Mouse (Mus musculus): ENCODE data around the gene Tradd. TPM values are rescaled to one million over a fixed set of nuclear protein-coding genes. Genes with fewer than 3 reads are reported as not detected.

The Tradd gene
- polyA plus RNA-seq, 1 experiment from 2014 or later = 21.1 TPM

- H3K4me3 ChIP-seq (ENCODE audit: low read depth, low read length) = no peak overlapping the region
- DNase-seq (ENCODE audit: low spot score) (no peak), ATAC-seq (ENCODE audit: low read depth) (no peak)
- H3K4me1 ChIP-seq (ENCODE audit: control insufficient read depth, insufficient read depth, low read length) = peaks cover 13% of the 10 kb centered on the region
- H3K27ac ChIP-seq (replicated peaks; ENCODE audit: low read depth, low read length) = no peak overlapping the region
- WGBS = 74% methylated on average over 7 of the region's 7 CpGs
- no peaks in the 10 kb centered on the region for H3K36me3 ChIP-seq (ENCODE audit: control insufficient read depth, insufficient read depth, low read length)
- no peak overlapping the region for H3K4me2 ChIP-seq (ENCODE audit: low read depth, low read length)
- peaks cover 60% of the 10 kb centered on the region for H3K27me3 ChIP-seq (replicated peaks; ENCODE audit: control insufficient read depth, insufficient read depth, low read length)
- no peak overlapping the region for H3K9ac ChIP-seq (ENCODE audit: low read depth, low read length)
- H3K9me3 ChIP-seq (ENCODE audit: control insufficient read depth, low read length) = peaks cover 4% of the 10 kb centered on the region; the same call in 1 of the 2 replicates
These were observed 3.9 kb downstream of the Tradd start for GRCm38 (mm10) chr8:105260371-105261099.

GRCm38 (mm10) chr8:105259721-105260320, 4.6 kb downstream of the Tradd start:
- Histone ChIP-seq H3K4me3 (ENCODE audit: low read depth, low read length) (peak overlapping the region; percentile 35), H3K4me1 (ENCODE audit: control insufficient read depth, insufficient read depth, low read length) (peaks cover 13% of the 10 kb centered on the region), H3K9ac (ENCODE audit: low read depth, low read length) (peak overlapping the region; percentile 52; the same call in 1 of the 2 replicates), H3K27ac (replicated peaks; ENCODE audit: low read depth, low read length) (no peak overlapping the region), H3K27me3 (replicated peaks; ENCODE audit: control insufficient read depth, insufficient read depth, low read length) (peaks cover 53% of the 10 kb centered on the region), H3K36me3 (ENCODE audit: control insufficient read depth, insufficient read depth, low read length) (no peaks in the 10 kb centered on the region), H3K4me2 (ENCODE audit: low read depth, low read length) (peak overlapping the region; percentile 60), H3K9me3 (ENCODE audit: control insufficient read depth, low read length) (peaks cover 4% of the 10 kb centered on the region; the same call in 1 of the 2 replicates)
- ATAC-seq (ENCODE audit: low read depth) = peak; percentile 66
- 4% methylated on average over 30 of the region's 30 CpGs for WGBS
- DNase-seq (ENCODE audit: low spot score) = peak; percentile 77

- Histone ChIP-seq H3K9me3 (ENCODE audit: control insufficient read depth, low read length) (peaks cover 4% of the 10 kb centered on the region; the same call in 1 of the 2 replicates), H3K4me3 (ENCODE audit: low read depth, low read length) (peak overlapping the region; percentile 35), H3K9ac (ENCODE audit: low read depth, low read length) (peak overlapping the region; percentile 52), H3K4me1 (ENCODE audit: control insufficient read depth, insufficient read depth, low read length) (peaks cover 12% of the 10 kb centered on the region), H3K4me2 (ENCODE audit: low read depth, low read length) (peak overlapping the region; percentile 60), H3K27ac (replicated peaks; ENCODE audit: low read depth, low read length) (no peak overlapping the region), H3K27me3 (replicated peaks; ENCODE audit: control insufficient read depth, insufficient read depth, low read length) (peaks cover 52% of the 10 kb centered on the region), H3K36me3 (ENCODE audit: control insufficient read depth, insufficient read depth, low read length) (no peaks in the 10 kb centered on the region)
- WGBS = 5% methylated on average over 49 of the region's 55 CpGs
- ATAC-seq (ENCODE audit: low read depth) (peak; percentile 9; the same call in 1 of the 2 replicates), DNase-seq (ENCODE audit: low spot score) (peak; percentile 63)
These were observed 5.3 kb downstream of the Tradd start for GRCm38 (mm10) chr8:105258911-105259720.

- no peak overlapping the region for H3K27ac ChIP-seq (replicated peaks; ENCODE audit: low read depth, low read length)
- H3K36me3 ChIP-seq (ENCODE audit: control insufficient read depth, insufficient read depth, low read length) = peaks cover 12% of the 10 kb centered on the region
- H3K9me3 ChIP-seq (ENCODE audit: control insufficient read depth, low read length) = peaks cover 4% of the 10 kb centered on the region; the same call in 1 of the 2 replicates
- no peak for DNase-seq (ENCODE audit: low spot score)
- H3K4me1 ChIP-seq (ENCODE audit: control insufficient read depth, insufficient read depth, low read length) = peaks cover 16% of the 10 kb centered on the region
- no peak for ATAC-seq (ENCODE audit: low read depth)
- H3K4me2 ChIP-seq (ENCODE audit: low read depth, low read length) = no peak overlapping the region
- no peak overlapping the region for H3K4me3 ChIP-seq (ENCODE audit: low read depth, low read length)
- peaks cover 52% of the 10 kb centered on the region for H3K27me3 ChIP-seq (replicated peaks; ENCODE audit: control insufficient read depth, insufficient read depth, low read length)
- WGBS = 68% methylated on average over 7 of the region's 7 CpGs
- H3K9ac ChIP-seq (ENCODE audit: low read depth, low read length) = no peak overlapping the region
These were observed 6.9 kb downstream of the Tradd start for GRCm38 (mm10) chr8:105257318-105258114.

GRCm38 (mm10) chr8:105254966-105255350, 9.5 kb downstream of the Tradd start, which contains the start of gene B3gnt9:
Gene B3gnt9, minus strand, starts transcription at chr8:105255153.
- under 1% methylated on average over 14 of the region's 14 CpGs for WGBS
- DNase-seq (ENCODE audit: low spot score) = peak; percentile 93

GRCm38 (mm10) chr8:105254152-105254965, 10.1 kb downstream of the Tradd start:
- Histone ChIP-seq H3K36me3 (ENCODE audit: control insufficient read depth, insufficient read depth, low read length) (peaks cover 42% of the 10 kb centered on the region), H3K27me3 (replicated peaks; ENCODE audit: control insufficient read depth, insufficient read depth, low read length) (peaks cover 29% of the 10 kb centered on the region), H3K9ac (ENCODE audit: low read depth, low read length) (peak overlapping the region; percentile 79), H3K4me1 (ENCODE audit: control insufficient read depth, insufficient read depth, low read length) (peaks cover 13% of the 10 kb centered on the region), H3K4me2 (ENCODE audit: low read depth, low read length) (peak overlapping the region; percentile 92), H3K4me3 (ENCODE audit: low read depth, low read length) (peak overlapping the region; percentile 64), H3K9me3 (ENCODE audit: control insufficient read depth, low read length) (no peaks in the 10 kb centered on the region), H3K27ac (replicated peaks; ENCODE audit: low read depth, low read length) (peak overlapping the region; percentile 93)
- DNase-seq (ENCODE audit: low spot score) = peak; percentile 94
- WGBS = 0% methylated on average over 30 of the region's 74 CpGs
- ATAC-seq (ENCODE audit: low read depth) = peak; percentile 89

More at GRCm38 (mm10) chr8:105254966-105255350, 9.5 kb downstream of the Tradd start, which contains the start of gene B3gnt9:
- Histone ChIP-seq H3K27ac (replicated peaks; ENCODE audit: low read depth, low read length) (peak within 1 kb of the TSS; percentile 93), H3K4me3 (ENCODE audit: low read depth, low read length) (peak within 1 kb of the TSS; percentile 64), H3K36me3 (ENCODE audit: control insufficient read depth, insufficient read depth, low read length) (peaks cover 36% of the 10 kb centered on the region), H3K9me3 (ENCODE audit: control insufficient read depth, low read length) (no peaks in the 10 kb centered on the region), H3K4me1 (ENCODE audit: control insufficient read depth, insufficient read depth, low read length) (peaks cover 14% of the 10 kb centered on the region), H3K27me3 (replicated peaks; ENCODE audit: control insufficient read depth, insufficient read depth, low read length) (peaks cover 35% of the 10 kb centered on the region), H3K9ac (ENCODE audit: low read depth, low read length) (peak within 1 kb of the TSS; percentile 79), H3K4me2 (ENCODE audit: low read depth, low read length) (peak within 1 kb of the TSS; percentile 92)
- ATAC-seq (ENCODE audit: low read depth) = peak; percentile 76

GRCm38 (mm10) chr8:105253766-105254151, 10.7 kb downstream of the Tradd start:
- H3K4me2 ChIP-seq (ENCODE audit: low read depth, low read length) = peak overlapping the region; percentile 92
- peak overlapping the region; percentile 64 for H3K4me3 ChIP-seq (ENCODE audit: low read depth, low read length)
- peaks cover 23% of the 10 kb centered on the region for H3K27me3 ChIP-seq (replicated peaks; ENCODE audit: control insufficient read depth, insufficient read depth, low read length)
- DNase-seq (ENCODE audit: low spot score) = no peak
- H3K4me1 ChIP-seq (ENCODE audit: control insufficient read depth, insufficient read depth, low read length) = peaks cover 10% of the 10 kb centered on the region; the same call in 1 of the 2 replicates
- WGBS = 39% methylated on average over 20 of the region's 20 CpGs
- H3K9ac ChIP-seq (ENCODE audit: low read depth, low read length) = peak overlapping the region; percentile 53
- no peak for ATAC-seq (ENCODE audit: low read depth)
- H3K27ac ChIP-seq (replicated peaks; ENCODE audit: low read depth, low read length) = no peak overlapping the region
- peaks cover 46% of the 10 kb centered on the region for H3K36me3 ChIP-seq (ENCODE audit: control insufficient read depth, insufficient read depth, low read length)
- H3K9me3 ChIP-seq (ENCODE audit: control insufficient read depth, low read length) = no peaks in the 10 kb centered on the region

Data from embryonic facial prominence, embryonic 14.5 days (tissue).